Mouse (Mus musculus) stomach, embryonic 15.5 days (tissue): ENCODE measurements around the gene Srgn. TPM values are rescaled to one million over a fixed set of nuclear protein-coding genes. Genes with fewer than 3 reads are reported as not detected.

ENCODE experiments used
- ATAC-seq: fragments of 200-750 bp; cut with Nextera tagmentation; 2 replicates; pipeline ENCODE4 v1.8.0; 2017; ENCODE audit warnings: low read depth, moderate number of reproducible peaks, moderate TSS enrichment; ENCODE audit not compliant: insufficient read depth, low FRiP score
- H3K27ac ChIP-seq: fragments of 300-500 bp; sonication (generic); 2 replicates; pipeline ENCODE4 v1.5.1; 2015; ENCODE audit warnings: mild to moderate bottlenecking, inconsistent platforms
- H3K27me3 ChIP-seq: fragments of 300-500 bp; sonication (generic); replicated peaks from 2 replicates; pipeline ENCODE4 v1.6.1; 2015; ENCODE audit warnings: inconsistent platforms
- H3K36me3 ChIP-seq: fragments of 300-500 bp; sonication (generic); 2 replicates; pipeline ENCODE4 v1.6.1; 2015; ENCODE audit warnings: inconsistent platforms
- H3K4me1 ChIP-seq: fragments of 300-500 bp; sonication (generic); 2 replicates; pipeline ENCODE4 v1.6.1; 2015; ENCODE audit warnings: inconsistent platforms
- H3K4me2 ChIP-seq: fragments of 300-500 bp; sonication (generic); 2 replicates; pipeline ENCODE4 v1.6.1; 2015; ENCODE audit warnings: mild to moderate bottlenecking, inconsistent platforms
- H3K4me3 ChIP-seq: fragments of 300-500 bp; sonication (generic); replicated peaks from 2 replicates; pipeline ENCODE4 v1.5.1; 2015; ENCODE audit warnings: inconsistent platforms
- H3K9ac ChIP-seq: fragments of 300-500 bp; sonication (generic); 2 replicates; pipeline ENCODE4 v1.6.1; 2015; ENCODE audit warnings: inconsistent platforms
- H3K9me3 ChIP-seq: fragments of 300-500 bp; sonication (generic); 2 replicates; pipeline ENCODE4 v1.6.1; 2016; ENCODE audit warnings: inconsistent platforms
- WGBS: fragments of 180-500 bp; shearing (Covaris S2); methylation state at CpG from one replicate; pipeline ENCODE4 v1.1.7; 2015; 5-methylcytosine and 5-hydroxymethylcytosine counted together
- polyA plus RNA-seq: library from polyadenylated mRNA; unstranded; fragments of >200 nt; fragmentation: Nextera tagmentation; extraction: Ambion mirVana; gene quantifications from 2 replicates; pipeline ENCODE4 v1.2.1, GENCODE M21; 2015

Srgn gene
- polyA plus RNA-seq, 1 experiment from 2014 or later = 25.2 TPM

GRCm38 (mm10) chr10:62545759-62546158 is 18.5 kb upstream of the Srgn start:
- H3K9me3 ChIP-seq = no peaks in the 10 kb centered on the region
- H3K4me1 ChIP-seq = no peaks in the 10 kb centered on the region
- H3K27me3 ChIP-seq = no peaks in the 10 kb centered on the region
- no peak for ATAC-seq
- H3K27ac ChIP-seq = no peak overlapping the region
- H3K36me3 ChIP-seq = no peaks in the 10 kb centered on the region
- no peak overlapping the region for H3K4me2 ChIP-seq
- H3K9ac ChIP-seq = no peak overlapping the region
- H3K4me3 ChIP-seq = no peak overlapping the region

GRCm38 (mm10) chr10:62544316-62544715 is 17.1 kb upstream of the Srgn start:
- Histone ChIP-seq H3K4me2 (no peak overlapping the region), H3K9ac (no peak overlapping the region), H3K9me3 (no peaks in the 10 kb centered on the region), H3K4me1 (no peaks in the 10 kb centered on the region), H3K27me3 (no peaks in the 10 kb centered on the region), H3K36me3 (no peaks in the 10 kb centered on the region), H3K27ac (no peak overlapping the region), H3K4me3 (no peak overlapping the region)
- ATAC-seq = no peak
- 89% methylated on average over 4 of the region's 4 CpGs for WGBS

DNA sequence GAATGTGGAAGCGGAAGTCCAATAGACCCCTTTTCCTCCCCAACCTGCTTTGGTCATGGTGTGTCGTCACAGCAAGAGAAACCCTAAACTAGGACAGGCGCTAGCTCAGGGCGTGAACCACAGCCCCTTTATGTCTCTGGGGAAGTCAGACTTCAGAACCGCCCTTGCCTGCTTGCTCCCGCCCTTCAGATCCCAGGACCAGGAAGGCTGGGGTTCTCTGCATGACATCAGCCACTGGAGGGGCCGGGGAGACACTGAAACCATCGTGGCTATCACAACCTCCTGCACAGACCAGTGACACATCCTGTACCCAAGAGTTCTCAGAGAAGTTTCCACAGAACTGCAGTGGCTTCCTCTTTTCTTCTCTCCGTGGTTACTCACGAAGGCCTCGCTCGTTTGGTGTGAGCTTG is 16.2 kb upstream of the Srgn start:
- Histone ChIP-seq H3K27ac (no peak overlapping the region; the same call in 1 of the 2 replicates), H3K4me1 (no peaks in the 10 kb centered on the region), H3K4me2 (no peak overlapping the region), H3K36me3 (no peaks in the 10 kb centered on the region), H3K9ac (no peak overlapping the region), H3K9me3 (no peaks in the 10 kb centered on the region), H3K27me3 (no peaks in the 10 kb centered on the region), H3K4me3 (no peak overlapping the region)
- ATAC-seq = no peak
- WGBS = 68% methylated on average over 12 of the region's 12 CpGs

DNA sequence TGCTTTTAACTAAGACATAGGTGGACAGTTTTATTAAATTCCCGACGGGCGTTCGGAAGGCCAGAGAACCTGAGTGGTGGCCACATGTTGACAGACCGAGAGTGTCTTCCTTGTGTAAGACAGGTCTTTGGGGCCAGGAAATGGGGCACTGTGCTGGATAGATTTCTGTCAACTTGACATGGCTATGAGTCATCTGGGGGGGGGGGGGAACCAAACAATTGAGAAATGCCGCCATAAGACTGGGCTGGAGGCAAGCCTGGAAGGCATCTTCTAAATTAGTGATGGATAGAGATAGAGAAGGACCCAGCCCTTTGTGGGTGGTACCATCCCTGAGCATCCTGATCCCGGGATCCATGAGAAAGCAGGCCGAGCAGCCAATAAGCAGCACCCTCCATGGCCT is 15.7 kb upstream of the Srgn start:
- no peak overlapping the region for H3K4me2 ChIP-seq
- H3K4me1 ChIP-seq = no peaks in the 10 kb centered on the region
- no peak for ATAC-seq
- no peak overlapping the region for H3K9ac ChIP-seq
- no peaks in the 10 kb centered on the region for H3K9me3 ChIP-seq
- H3K27me3 ChIP-seq = no peaks in the 10 kb centered on the region
- 95% methylated on average over 8 of the region's 8 CpGs for WGBS
- H3K36me3 ChIP-seq = no peaks in the 10 kb centered on the region
- no peak overlapping the region; the same call in 1 of the 2 replicates for H3K27ac ChIP-seq
- H3K4me3 ChIP-seq = no peak overlapping the region

- ATAC-seq = no peak
- no peaks in the 10 kb centered on the region for H3K36me3 ChIP-seq
- no peak overlapping the region for H3K4me2 ChIP-seq
- 93% methylated on average over 9 of the region's 12 CpGs for WGBS
- no peak overlapping the region for H3K9ac ChIP-seq
- H3K27me3 ChIP-seq = no peaks in the 10 kb centered on the region
- H3K4me1 ChIP-seq = no peaks in the 10 kb centered on the region
- no peaks in the 10 kb centered on the region for H3K9me3 ChIP-seq
- no peak overlapping the region for H3K27ac ChIP-seq
- no peak overlapping the region for H3K4me3 ChIP-seq
Observed at GRCm38 (mm10) chr10:62542507-62542906, 15.3 kb upstream of the Srgn start.

- no peak for ATAC-seq
- Histone ChIP-seq H3K9me3 (no peaks in the 10 kb centered on the region), H3K4me2 (no peak overlapping the region), H3K27ac (no peak overlapping the region), H3K27me3 (no peaks in the 10 kb centered on the region), H3K4me1 (no peaks in the 10 kb centered on the region), H3K36me3 (no peaks in the 10 kb centered on the region), H3K4me3 (no peak overlapping the region), H3K9ac (no peak overlapping the region)
- 88% methylated on average over 12 of the region's 12 CpGs for WGBS
Observed at GRCm38 (mm10) chr10:62541499-62541898, 14.2 kb upstream of the Srgn start.

DNA sequence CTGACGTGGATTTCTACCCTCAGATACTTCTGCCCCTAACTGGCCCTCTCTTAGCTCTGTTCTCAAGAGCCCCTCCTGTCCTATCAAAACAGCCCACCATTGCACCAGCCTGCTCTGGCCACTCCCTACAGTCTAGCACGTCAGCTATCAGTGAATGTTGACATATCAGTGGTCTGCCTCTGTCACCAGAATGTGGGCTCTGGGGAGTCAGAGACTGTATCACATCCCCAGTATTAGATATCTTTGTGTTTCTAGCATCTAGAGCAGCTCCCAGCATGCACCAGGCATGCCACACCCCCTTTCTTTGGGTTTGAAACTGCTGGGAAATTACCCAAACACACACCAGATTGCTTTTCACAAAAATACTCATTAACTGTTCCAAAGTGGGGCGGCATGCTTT is 13.5 kb upstream of the Srgn start:
- Histone ChIP-seq H3K9me3 (no peaks in the 10 kb centered on the region), H3K27me3 (no peaks in the 10 kb centered on the region), H3K9ac (no peak overlapping the region), H3K4me3 (no peak overlapping the region), H3K4me2 (no peak overlapping the region), H3K4me1 (no peaks in the 10 kb centered on the region), H3K27ac (no peak overlapping the region), H3K36me3 (no peaks in the 10 kb centered on the region)
- WGBS = 56% methylated on average over 3 of the region's 3 CpGs
- ATAC-seq = 0 out of 2 replicates have a peak, but pooled peaks have one; percentile 39

DNA sequence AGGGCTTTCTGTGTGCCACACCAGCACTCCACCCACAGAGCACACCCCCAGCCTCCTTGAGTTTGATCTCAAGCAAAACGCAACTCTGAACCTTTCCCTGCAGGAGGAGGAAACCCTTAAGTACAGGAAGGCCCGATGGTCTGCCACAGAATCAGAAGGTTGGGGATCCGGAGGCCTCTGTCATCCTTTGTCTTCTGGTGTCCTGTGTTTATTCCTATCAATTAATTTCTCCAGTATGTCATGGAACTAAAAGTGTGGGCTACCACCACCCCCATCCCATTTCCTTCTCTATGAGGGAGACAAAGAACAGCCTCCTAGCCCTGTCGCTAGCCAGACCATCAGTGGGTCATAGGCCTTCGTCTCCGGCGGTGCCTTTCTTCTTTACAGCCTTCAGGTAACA is 7.3 kb upstream of the Srgn start:
- no peaks in the 10 kb centered on the region for H3K9me3 ChIP-seq
- no peaks in the 10 kb centered on the region for H3K27me3 ChIP-seq
- no peaks in the 10 kb centered on the region for H3K36me3 ChIP-seq
- H3K27ac ChIP-seq = no peak overlapping the region
- H3K4me3 ChIP-seq = no peak overlapping the region
- ATAC-seq = no peak
- no peak overlapping the region for H3K4me2 ChIP-seq
- 79% methylated on average over 7 of the region's 7 CpGs for WGBS
- H3K9ac ChIP-seq = no peak overlapping the region
- H3K4me1 ChIP-seq = no peaks in the 10 kb centered on the region

DNA sequence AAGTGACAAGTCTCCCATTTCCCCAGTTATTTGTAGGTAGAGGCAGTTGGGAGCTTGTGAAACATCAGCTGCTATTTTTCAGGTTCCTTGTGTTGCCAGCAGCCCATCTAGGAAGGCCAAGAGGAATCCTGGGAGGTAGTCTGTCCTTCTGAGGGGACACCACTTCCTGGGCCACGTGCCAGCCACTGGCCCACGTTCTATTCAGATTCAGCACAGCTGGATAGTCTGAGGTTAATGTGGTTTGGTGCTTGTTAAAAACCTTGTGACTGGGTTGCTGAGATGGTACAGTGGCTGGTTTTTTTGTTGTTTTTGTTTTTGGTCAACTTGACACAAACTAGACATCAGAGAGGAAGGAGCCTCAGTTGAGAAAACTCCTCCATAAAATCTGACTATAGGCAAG is 5.6 kb upstream of the Srgn start:
- ATAC-seq = no peak
- WGBS = 45% methylated on average over 2 of the region's 2 CpGs
- no peaks in the 10 kb centered on the region for H3K36me3 ChIP-seq

GRCm38 (mm10) chr10:62530183-62530582 is 2.9 kb upstream of the Srgn start:
- Histone ChIP-seq H3K9ac (no peak overlapping the region), H3K27me3 (no peaks in the 10 kb centered on the region), H3K9me3 (no peaks in the 10 kb centered on the region), H3K4me1 (no peaks in the 10 kb centered on the region), H3K36me3 (no peaks in the 10 kb centered on the region), H3K27ac (no peak overlapping the region), H3K4me2 (no peak overlapping the region), H3K4me3 (no peak overlapping the region)
- ATAC-seq = no peak
- 78% methylated on average over 9 of the region's 9 CpGs for WGBS

More for the DNA sequence above, 5.6 kb upstream of the Srgn start:
- Histone ChIP-seq H3K9ac (no peak overlapping the region), H3K9me3 (no peaks in the 10 kb centered on the region), H3K4me2 (no peak overlapping the region), H3K4me3 (no peak overlapping the region), H3K27me3 (no peaks in the 10 kb centered on the region), H3K4me1 (no peaks in the 10 kb centered on the region), H3K27ac (no peak overlapping the region)

DNA sequence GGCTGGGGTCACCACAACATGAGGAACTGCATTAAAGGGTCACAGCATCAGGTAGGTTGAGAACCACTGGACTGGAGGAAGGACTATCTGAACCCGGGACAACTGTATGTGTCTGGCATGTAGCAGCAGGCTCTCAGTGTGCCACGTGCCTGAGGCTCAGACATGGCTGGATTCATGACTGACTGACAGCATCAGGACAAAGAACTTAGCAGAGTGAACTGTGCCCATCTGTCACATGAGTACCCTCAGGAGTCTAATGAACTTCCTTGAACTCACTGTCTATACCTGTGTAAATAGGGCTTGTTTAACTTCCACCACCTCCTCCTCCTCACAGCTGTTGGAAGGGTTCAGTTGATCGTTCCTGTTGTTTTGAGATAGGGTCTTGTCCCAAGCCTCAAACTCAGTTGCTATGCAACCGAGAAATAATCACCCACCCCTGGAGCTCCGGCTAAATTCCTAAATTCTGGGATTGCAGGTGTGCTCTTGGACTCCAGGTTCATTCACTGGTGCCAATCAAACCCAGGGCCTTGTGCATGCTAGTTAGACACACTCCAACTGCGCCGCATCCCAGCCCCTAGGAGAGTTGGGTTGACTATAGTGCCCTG is 4.8 kb downstream of the Srgn start:
- Histone ChIP-seq H3K27me3 (no peaks in the 10 kb centered on the region), H3K9ac (no peak overlapping the region), H3K4me2 (no peak overlapping the region), H3K4me3 (no peak overlapping the region), H3K27ac (no peak overlapping the region), H3K4me1 (no peaks in the 10 kb centered on the region), H3K36me3 (no peaks in the 10 kb centered on the region), H3K9me3 (no peaks in the 10 kb centered on the region)
- ATAC-seq = peak; percentile 40; the same call in 1 of the 2 replicates
- WGBS = 55% methylated on average over 7 of the region's 7 CpGs

GRCm38 (mm10) chr10:62521763-62522162 is 5.5 kb downstream of the Srgn start:
- no peaks in the 10 kb centered on the region for H3K9me3 ChIP-seq
- H3K4me3 ChIP-seq = no peak overlapping the region
- no peak overlapping the region for H3K9ac ChIP-seq
- H3K4me2 ChIP-seq = no peak overlapping the region
- WGBS = 55% methylated on average over 4 of the region's 4 CpGs
- H3K36me3 ChIP-seq = no peaks in the 10 kb centered on the region
- no peaks in the 10 kb centered on the region for H3K4me1 ChIP-seq
- H3K27me3 ChIP-seq = no peaks in the 10 kb centered on the region
- ATAC-seq = peak; percentile 40; the same call in 1 of the 2 replicates
- H3K27ac ChIP-seq = no peak overlapping the region

DNA sequence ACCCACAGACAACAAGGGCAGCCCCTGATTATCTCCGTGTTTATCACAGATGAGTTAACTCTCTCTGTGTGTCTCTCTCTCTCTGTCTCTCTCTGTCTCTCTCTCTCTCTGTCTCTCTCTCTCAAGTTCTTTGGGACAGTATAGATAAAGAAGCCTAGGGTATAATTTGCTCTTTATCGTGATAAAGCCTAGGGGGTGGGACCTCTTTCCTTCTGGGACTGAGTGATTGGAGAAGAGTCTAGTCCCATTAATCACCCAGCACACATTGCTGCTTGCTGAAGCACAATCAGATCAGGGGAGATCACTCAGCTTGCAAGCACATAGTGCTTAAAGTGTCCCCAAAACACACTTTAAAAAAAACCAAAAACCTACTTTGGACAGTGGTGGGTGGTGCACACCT is 6.3 kb downstream of the Srgn start:
- WGBS = 53% methylated on average over 2 of the region's 2 CpGs
- H3K36me3 ChIP-seq = no peaks in the 10 kb centered on the region
- ATAC-seq = peak; percentile 56; the same call in 1 of the 2 replicates

More for the DNA sequence above, 6.3 kb downstream of the Srgn start:
- Histone ChIP-seq H3K4me2 (no peak overlapping the region), H3K4me1 (no peaks in the 10 kb centered on the region), H3K9ac (no peak overlapping the region), H3K4me3 (no peak overlapping the region), H3K27ac (no peak overlapping the region), H3K9me3 (no peaks in the 10 kb centered on the region), H3K27me3 (no peaks in the 10 kb centered on the region)
